Mouse (Mus musculus): Measurements from ENCODE around the gene Cald1.

DNA sequence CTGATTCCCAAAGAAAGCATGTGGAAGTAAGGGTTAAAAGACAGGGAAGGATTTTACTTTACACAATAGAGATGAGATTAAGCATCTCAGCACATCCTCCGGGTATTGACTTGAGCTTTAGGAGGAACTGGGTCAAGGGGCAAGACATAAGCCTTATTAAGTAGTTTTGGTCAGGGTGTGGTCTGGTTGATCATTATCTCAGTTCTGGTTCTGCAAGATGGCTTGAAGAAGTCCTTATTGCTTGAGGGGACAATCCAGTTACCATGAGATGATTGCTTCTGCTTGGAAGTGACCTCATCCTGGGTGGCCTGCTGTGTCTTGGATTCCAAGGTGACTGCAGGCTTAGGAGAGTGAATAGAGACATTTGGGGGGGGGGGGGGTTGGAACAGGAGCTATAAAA lies 21.9 kb downstream of the Cald1 start:
- TF ChIP-seq POLR2A (IDR thresholded peaks at IDR 0.05; ENCODE audit: borderline replicate concordance, insufficient read depth, low read length) (no peak), CTCF (IDR thresholded peaks at IDR 0.05; ENCODE audit: borderline replicate concordance, insufficient read depth, low read depth, low read length) (no peak)

Data from cerebellum, adult 2 months (tissue).